Mouse (Mus musculus) gastrocnemius, adult 18-20 months (tissue): ENCODE data around the gene Ssr1. TPM values are rescaled to one million over a fixed set of nuclear protein-coding genes. Genes with fewer than 3 reads are reported as not detected.

Source experiments
- DNase-seq: peaks from one replicate; pipeline ENCODE4 v3.0.0; 2021; ENCODE audit warnings: low spot score
- long read RNA-seq, 2 experiments: library from polyadenylated mRNA; stranded (forward); transcript quantifications; one replicate each; pipeline ENCODE4 v2.0.0; 2021
- total RNA-seq, 2 experiments: library from RNA; stranded (reverse); gene quantifications; 2 replicates each; pipeline ENCODE4 v1.2.3; 2021

The Ssr1 gene
- 10 to 100 TPM; 66.5 to 68.8 TPM for total RNA-seq
- long read RNA-seq, experiment 1, full-length matches to known transcripts: 6 of 169 reads
- long read RNA-seq, experiment 1, partial matches to known transcripts: 13 of 169 reads
- long read RNA-seq, experiment 1, other reads (novel, unspliced or antisense): 150 of 169 reads
- long read RNA-seq, experiment 2, full-length matches to known transcripts: 8 of 121 reads
- long read RNA-seq, experiment 2, partial matches to known transcripts: 3 of 121 reads
- long read RNA-seq, experiment 2, other reads (novel, unspliced or antisense): 110 of 121 reads

DNA sequence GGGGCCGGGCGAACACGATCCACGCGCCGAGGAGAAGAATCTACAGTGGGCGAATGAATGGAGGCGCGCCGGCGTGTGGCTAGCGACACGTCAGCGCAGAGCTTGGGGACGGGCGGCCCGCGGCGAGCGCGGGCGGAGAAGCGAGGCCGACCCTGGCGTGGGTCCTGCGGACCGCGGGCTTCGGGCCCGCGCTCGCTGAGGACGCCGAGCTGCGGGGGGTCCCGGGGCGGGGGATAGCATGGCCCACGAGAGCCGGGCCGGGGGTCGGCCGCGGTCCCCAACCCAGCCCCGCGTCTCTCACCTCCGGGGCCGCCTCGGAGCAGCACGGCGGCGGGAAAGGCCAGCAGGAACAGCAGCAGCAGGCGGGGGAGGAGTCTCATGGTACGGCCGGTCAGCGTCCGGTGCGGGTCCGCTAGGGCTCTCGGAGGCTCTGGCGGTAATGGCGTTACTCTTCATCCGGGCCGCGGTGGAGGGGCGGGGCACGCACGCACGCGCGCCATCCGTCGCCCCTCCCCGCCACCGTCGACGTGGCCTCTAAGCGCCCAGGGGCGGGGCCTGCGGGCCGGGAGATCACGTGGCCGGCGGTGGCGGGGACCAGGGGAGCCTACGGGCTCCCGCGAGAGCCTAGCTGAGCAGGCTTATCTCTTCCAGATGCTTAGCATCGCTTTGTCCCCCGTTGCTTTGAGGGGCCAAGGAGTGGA, at the start of gene Ssr1:
Ssr1 (minus strand) TSS at position 514 of the 701 bp plus-strand sequence.
- peak; percentile 95 for DNase-seq

DNA sequence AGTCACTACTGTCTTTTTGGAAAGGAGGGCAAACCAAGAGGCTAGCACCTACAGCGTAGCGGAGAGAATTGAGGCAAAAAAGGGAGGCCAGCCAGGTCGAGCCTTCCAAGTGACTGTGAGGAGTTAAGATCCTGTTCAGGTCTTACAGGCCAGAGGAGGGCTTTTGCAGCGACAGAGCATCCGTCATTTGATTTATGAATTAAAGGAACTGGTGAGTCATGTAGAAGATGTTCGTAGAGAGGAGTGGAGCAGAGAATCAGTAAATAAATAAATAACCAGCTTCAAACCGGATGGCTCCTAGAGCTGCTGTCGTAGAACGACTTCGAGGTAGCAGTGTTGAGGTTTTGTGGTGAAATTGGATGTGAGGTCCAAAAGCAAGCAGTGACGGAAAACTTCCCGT, 43.8 kb upstream of the Ssr1 start:
- DNase-seq: no peak

DNA sequence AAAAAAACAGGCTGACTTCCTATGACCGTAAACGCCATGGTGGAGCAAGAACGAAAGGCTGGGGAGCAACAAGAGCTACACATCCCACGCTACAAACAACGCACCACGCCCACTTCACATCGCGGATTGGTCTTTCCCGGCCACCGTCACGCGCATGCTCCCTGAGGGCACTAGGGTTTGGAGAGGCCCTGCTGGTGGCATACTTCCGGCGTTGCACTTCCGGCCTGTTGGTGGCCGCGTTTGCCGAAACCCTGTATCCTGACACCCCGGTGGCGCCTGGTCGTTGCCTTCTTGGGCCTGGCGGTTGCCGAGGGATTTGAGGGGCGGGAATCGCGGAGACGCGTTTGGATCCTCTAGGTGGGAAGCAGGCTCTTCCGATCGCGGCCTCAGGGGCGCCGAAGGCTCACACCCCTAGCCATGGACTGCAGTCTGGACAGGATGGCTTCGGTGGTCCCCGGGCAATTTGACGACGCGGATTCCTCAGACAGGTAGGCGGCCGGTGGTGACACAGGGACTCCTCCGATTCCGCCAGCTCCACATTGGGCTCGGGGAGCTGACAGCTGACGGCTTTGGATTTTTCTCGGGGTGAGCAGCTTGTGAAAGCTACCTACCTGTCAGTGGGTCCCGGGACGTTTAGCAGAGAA, 43.1 kb upstream of the Ssr1 start, which contains the start of gene Cage1:
Cage1 (minus strand) TSS at position 26 of the 644 bp plus-strand sequence.
- DNase-seq: peak; percentile 96

DNA sequence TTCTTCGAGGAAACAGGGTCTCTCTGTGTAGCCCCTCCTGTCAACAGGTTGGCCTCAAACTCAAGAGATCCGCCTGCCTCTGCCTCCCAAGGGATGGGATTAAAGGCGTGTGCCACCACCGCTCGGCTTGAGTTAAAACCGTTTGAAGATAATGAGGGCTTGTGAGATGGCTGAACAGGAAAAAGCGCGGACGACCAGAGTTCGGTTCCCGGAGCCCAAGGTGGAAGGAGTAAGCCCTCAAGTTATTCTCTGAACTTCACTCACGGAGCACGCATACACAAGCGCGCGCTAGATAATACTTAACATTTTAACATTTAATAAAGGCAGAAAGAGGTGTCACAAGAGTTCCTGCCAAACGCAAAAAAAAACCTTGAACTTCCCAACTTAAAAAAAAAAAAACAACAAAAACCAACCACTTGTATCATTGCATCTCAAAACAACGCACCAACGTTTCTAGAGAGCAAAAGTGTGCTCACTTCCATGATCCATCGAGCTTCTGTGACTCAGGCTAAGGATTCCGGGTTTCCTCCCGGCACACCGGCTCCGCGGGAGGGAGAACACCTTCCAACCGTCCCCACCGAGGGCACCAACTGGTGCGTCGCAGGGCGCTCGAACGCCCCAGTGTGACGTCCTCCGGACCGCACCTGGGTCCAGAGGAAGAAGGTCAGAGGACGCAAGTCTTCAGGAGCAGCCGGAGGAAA, 42.5 kb upstream of the Ssr1 start, which contains the start of gene Riok1:
Riok1 (plus strand) TSS at position 653 of the 701 bp plus-strand sequence.
- no peak for DNase-seq

DNA sequence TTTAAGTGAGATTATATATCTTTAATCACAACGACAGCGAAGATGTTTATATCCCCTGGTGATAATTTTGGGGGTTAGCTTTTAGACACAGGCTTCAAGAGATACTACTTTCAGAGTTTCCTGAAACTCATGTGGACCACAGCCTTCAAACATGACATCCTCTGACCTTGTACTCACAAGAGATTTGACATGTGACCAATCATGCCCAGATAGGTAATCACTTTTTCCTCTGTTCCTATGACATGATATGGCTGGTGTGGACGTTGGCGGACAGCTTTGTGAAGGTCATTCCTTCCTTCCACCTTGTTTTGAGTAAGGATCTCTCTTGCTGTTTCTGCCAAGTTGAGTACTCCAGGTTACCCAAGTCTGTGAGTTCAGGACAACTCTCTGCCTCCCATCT, 34.4 kb upstream of the Ssr1 start:
- DNase-seq: no peak

DNA sequence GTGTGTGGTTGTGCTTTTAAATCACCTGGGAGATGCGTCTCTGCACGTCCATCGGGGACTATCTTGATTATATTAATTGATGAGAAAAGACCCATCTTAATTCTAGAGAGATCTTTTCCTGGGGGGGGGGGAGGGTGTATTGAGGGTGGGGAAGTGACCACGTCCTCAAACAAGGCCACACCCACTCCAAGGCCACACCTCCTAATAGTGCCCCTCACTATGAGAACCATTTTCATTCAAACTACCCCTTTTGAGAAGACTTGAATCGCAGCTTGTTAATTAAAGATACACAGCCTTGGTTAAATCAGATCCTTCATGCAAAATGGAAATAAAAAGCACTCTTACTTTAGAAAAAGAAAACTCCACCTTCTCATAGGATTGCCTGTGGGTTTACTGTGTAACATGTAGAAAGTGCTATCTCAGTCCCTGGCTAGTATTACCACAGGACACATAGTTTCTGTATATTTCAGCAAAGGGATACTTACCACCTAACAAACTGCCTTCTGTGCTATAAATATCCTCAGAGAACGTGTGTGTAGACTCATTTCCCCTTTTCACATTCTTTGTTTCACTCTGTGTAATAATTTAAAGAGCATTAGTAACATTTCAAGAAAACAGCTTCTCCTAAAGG, 33.7 kb upstream of the Ssr1 start:
- DNase-seq: no peak

DNA sequence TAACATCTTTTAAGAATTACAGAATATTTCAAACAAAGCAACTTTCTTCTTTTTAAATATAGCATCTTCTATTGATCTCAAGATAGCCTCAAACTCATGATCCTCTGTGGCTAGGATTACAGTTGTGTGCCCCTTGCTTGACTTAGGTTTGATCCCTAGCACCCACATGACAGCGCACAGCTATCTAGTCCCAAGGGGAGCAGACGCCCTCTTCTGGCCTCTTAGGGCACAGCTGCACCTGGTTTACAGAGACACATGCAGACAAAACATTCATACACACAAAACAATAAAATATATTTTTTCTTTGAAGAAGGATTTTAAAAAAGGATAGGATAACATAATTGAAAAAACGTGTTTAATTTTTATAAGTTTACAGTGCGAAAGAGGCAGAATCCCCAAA, 31.9 kb upstream of the Ssr1 start:
- DNase-seq: no peak

DNA sequence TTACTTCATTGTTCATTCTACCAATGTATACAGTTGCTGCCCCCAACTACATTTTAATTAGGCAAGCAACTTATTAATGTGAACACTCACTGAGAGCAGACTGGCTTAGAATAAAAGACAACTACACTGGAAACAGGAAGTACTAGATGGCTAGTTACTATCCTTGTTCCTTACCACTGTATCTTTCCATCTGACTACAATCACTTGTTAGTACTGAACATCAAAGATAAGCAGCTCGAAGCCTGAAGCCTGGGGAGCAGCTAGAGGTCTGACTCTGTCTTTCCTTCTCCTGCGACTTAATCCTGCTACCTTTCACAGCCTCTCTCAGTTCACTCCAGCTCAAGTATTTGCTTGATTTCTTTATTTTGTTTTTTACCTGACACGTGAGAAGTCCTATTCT, 24.8 kb upstream of the Ssr1 start:
- DNase-seq: no peak

DNA sequence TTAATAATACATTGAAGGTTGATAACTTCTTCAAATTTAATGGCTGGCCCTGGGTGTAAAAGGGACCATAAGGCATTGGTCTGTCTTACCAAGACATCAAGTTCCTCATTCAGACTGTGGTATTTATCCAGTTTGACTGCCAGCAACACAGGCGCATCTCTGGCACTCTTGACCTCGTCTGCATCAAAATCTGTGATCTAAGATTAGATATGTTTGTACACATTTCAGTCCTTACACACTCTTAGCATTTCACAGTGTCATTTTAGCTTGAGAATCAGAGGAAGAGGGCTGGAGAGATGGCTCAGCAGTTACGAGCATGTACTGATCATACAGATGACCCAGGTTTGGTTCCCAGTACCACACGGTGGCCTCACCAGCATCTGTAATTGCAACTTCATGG, 21.6 kb upstream of the Ssr1 start:
- no peak for DNase-seq

DNA sequence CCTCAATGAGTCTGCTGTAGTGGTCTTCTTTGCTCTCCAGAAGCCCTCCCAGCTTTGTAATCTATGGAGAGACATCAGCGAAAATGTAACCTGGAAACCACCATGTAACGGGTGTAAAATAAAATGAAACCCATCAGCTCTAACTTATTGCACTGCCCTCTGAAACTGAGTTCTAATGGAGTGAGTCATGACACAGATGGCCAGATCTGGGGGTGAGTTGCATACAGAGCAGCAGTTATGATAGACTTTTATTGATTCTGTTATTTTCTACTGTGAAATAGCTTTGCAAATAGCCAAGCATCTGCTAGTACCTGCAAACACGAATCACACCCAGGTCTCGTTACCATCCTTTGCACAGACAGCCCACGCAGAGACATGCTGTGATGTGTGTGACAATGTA, 18.4 kb upstream of the Ssr1 start:
- DNase-seq: no peak

DNA sequence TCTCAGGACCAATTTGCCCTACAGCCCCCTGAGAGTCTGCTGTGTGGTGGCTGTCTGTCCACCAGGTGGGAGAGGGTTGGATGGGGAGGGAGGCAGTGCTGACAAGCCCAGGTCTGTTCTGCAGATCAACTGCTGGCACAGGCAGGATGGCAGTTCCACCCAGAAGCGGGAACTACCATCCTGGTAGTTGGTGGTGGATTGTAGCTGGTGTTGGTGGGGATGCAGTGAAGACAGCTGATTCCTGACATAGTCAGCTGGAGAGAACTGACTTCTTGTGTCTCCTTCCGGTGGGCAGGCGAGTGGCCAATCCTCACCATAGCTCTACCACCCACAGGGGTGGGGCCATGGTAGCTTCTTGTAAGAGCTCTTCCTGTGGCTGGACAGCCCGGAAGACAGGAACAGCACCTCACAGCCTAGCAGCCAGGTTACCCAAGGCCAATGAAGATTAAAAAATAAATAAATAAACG, 16.5 kb upstream of the Ssr1 start:
- no peak for DNase-seq

DNA sequence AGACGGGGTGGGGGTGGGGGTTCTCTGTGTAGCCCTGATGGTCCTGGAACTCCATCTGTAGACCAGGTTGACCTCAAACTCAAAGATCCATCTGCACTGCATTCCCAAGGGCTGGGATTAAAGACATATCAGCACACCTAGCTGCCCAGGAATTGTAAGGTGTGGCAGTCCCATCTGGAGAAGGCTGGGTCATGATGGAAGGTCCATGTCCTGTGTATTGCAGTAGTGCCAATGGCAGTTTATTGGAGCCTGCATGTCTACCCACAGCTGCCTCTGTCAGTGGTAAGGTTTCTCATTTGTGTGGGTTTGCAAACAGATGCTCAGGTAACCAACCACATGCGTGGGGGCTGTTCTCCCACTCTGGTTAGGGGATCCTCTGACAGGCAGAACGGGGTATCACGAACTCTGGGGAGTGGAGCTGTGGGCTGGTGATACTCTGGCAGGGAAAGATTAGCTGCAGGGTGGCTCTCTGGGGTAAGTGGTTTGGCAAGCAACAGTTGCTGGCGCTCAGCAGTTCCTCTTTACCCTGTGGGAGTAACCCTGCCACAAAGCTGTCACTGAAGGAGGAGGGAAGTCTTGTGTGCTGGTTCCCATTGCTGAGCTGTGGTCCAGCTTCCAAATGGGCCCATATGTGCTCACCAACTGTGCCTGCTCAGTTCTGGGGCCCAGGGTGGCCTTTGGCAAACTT, 15.8 kb upstream of the Ssr1 start:
- no peak for DNase-seq

DNA sequence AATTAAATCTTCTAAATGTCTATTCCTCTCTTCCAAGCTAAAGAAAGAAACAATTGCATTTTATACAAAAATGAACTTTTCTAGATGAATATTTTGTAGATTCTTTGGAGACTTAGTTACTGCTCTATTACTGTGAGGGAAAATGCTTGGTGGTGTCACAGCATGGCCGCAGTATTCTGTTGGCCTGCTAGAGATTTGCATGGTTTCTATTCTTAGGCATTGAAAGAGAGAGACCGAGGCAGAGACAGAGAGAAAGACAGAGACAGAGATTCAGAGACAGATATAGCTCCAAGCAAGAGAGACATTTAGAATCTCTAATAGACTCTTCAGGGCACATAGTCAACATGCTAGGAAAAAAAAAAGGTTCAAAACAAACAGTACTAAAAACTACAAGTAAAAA, 14.0 kb upstream of the Ssr1 start:
- DNase-seq: no peak

DNA sequence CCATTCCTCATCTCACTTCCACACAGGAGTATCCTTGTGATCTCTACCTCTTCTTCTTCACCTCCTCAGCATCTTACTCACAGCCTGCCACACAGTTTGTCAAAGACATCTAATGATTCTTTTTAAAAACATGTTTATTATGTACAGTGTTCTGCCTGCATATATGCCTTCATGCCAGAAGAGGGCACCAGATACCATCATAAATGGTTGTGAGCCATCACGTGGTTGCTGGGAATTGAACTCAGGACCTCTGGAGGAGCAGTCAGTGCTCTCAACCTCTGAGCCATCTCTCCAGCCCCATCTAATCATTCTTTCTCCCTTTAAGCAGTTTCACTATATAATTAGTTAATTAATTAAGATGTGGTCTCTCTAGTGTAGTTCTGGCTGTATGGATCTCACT, 8.4 kb upstream of the Ssr1 start:
- DNase-seq: no peak

DNA sequence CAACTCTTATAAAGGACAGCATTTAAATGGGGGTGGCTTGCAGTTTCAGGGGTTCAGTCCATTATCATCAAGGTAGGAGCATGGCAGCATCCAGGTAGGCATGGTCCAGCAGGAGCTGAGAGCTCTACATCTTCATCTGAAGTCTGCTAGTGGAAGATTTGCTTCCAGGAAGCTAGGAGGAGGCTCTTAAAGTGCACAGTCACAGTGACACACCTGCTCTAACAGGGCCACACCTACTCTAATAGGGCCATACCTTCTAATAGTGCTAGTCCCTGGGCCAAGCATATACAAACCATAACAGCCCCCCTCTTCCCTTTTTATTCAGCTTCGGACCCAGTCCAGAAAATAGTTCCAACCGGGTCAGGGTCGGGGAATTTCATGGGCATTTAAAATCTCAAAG, 5.7 kb upstream of the Ssr1 start:
- no peak for DNase-seq

DNA sequence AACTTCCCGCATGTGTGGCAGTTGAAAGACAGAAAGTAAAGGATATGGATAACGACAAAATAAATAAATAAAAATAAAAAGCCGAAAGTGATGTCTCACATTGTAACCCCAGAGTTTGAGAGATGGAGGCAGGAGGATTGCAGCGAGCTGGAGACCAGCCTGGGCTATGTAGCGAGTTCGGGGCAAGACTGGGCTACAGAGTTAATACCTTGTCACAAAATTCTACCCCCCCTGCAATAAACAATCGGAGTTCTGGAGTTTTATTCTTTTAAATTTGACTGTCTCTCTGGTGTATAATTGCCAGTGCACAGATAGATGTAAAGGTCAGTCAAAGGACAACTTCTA, 360 bp upstream of the Ssr1 start:
- DNase-seq: no peak

DNA sequence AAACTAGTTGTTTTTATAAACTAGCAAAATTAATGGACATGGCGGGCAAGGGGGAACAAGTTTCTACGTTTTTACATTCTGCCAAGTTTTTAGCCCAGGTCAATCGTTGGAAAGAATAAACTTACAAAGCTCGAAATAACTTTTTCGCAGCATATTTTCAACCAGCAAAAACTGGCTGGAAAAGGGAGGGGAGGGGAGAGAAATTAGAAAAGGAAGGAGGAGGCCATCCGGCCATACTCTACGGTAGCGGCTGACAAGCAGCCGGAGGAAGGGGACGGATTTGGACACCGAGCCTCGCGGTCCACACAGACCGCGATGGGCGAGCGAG, 677 bp downstream of the Ssr1 start:
- no peak for DNase-seq

DNA sequence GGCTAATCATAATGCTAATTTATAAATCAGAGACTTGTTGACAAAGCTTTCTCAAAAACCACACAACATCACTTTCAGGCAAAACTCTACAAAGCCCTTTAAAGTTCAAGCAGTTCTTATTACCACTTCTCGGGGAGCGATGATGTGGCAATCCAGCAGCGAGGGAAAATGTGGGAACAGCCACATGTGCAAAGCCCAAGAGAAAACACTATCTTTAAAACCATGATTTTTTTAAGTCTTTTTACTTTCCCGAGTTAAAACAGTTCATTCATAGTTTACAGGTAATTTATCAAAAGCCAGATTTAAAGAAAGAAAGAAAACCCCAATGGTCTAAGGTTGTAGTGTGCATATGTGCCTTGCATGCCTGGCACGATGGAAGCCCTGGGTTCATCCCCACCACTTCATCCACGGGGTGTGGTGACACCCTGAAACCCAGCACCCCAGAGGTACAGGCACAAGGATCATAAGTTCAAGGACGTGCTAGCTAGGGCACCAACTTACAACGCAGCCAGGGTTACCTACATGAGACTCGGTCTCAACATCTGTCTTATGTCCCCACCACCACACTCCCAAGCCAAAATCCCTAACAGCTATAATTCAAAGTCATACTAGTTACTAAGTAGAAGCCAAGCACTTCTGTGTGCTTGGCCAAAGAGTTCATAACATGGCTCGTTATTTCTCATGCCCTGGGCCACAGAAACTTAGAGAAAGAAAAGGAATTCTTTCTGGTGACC, 1.2 kb downstream of the Ssr1 start:
- DNase-seq: no peak

DNA sequence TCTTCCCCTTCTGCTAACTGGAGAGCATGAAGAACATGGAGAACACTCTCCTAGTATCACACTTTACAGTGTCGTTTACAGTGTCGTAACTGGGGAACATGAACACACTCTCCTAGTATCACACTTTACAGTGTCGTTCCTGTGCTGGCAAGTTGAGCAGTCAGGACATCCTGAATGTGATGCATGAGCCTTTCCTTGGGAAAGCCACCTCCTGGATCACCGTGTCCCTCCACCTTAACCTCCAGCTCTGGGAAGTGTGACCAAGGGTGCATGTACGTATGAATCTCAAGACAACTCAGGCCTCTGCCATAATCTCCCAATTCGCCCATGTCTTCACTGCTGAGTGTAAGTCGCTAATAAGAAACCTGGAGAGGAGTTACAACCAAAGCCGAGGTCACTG, 4.3 kb downstream of the Ssr1 start:
- no peak for DNase-seq

DNA sequence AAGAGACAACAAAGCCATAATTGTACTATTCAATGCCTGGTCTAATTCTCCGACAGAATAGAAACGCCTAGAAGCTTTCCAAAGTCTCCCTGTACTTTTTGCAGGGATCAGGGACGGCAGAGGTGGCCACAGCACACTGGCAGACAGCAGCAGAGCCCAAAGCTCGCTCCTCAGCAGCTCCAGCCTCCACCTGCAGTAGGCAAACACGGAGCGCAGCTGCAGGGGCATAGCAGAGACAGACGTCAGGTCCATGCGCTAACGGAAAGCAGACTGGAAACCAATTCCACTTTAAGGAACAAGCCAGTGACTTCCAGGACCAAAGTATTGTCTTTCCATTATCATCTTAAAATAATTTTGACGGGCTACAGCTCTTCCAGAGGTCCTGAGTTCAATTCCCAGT, 7.9 kb downstream of the Ssr1 start:
- DNase-seq: no peak
